Comparison of ENCODE assay signal across 8 mouse cellular contexts in genomic region chr15:12196410-12197191, GRCm38 (mm10). TPM values are rescaled to one million over a fixed set of nuclear protein-coding genes. Genes with fewer than 3 reads are reported as not detected.
DNase-seq lines count a peak whose midpoint lies in the region; ATAC-seq and TF ChIP-seq lines count a peak whose summit lies in the region.

No protein-coding gene starts in this region.

- ATAC-seq in forebrain, embryonic 11.5 days (replicated peaks; ENCODE audit: low FRiP score) = peak; percentile 84
- ATAC-seq in midbrain, embryonic 11.5 days (ENCODE audit: low FRiP score) = peak; percentile 90

- WGBS in forebrain, embryonic 11.5 days = 36% methylated on average over 22 of the region's 22 CpGs
- WGBS in hindbrain, embryonic 10.5 days = 37% methylated on average over 22 of the region's 22 CpGs
- WGBS in limb, embryonic 10.5 days = 35% methylated on average over 22 of the region's 22 CpGs
- WGBS in midbrain, embryonic 11.5 days = 36% methylated on average over 22 of the region's 22 CpGs

- no peak overlapping the region for H3K27ac ChIP-seq in layer of hippocampus, adult 2 months
- no peak overlapping the region for H3K27ac ChIP-seq in forebrain, embryonic 11.5 days (ENCODE audit: low read depth, low read length)
- peak overlapping the region; percentile 62 for H3K27ac ChIP-seq in hindbrain, embryonic 10.5 days
- peak overlapping the region; percentile 77 for H3K27ac ChIP-seq in limb, embryonic 10.5 days
- H3K27ac ChIP-seq in midbrain, embryonic 11.5 days (ENCODE audit: low read depth, low read length) = no peak overlapping the region

- H3K27me3 ChIP-seq in forebrain, embryonic 11.5 days (ENCODE audit: control insufficient read depth, insufficient read depth, low read length) = no peaks in the 10 kb centered on the region
- H3K27me3 ChIP-seq in hindbrain, embryonic 10.5 days (ENCODE audit: insufficient read depth, poor library complexity, severe bottlenecking) = peaks cover 3% of the 10 kb centered on the region; the same call in 1 of the 2 replicates
- no peaks in the 10 kb centered on the region for H3K27me3 ChIP-seq in limb, embryonic 10.5 days (ENCODE audit: low read depth, poor library complexity, severe bottlenecking)
- no peaks in the 10 kb centered on the region for H3K27me3 ChIP-seq in midbrain, embryonic 11.5 days (ENCODE audit: control insufficient read depth, insufficient read depth, low read length)

- no peak overlapping the region for H3K9ac ChIP-seq in forebrain, embryonic 11.5 days (ENCODE audit: low read length)
- no peak overlapping the region for H3K9ac ChIP-seq in midbrain, embryonic 11.5 days (ENCODE audit: low read length)

- no peaks in the 10 kb centered on the region for H3K9me3 ChIP-seq in forebrain, embryonic 11.5 days (ENCODE audit: control insufficient read depth, low read length)
- no peaks in the 10 kb centered on the region for H3K9me3 ChIP-seq in hindbrain, embryonic 10.5 days
- H3K9me3 ChIP-seq in limb, embryonic 10.5 days (replicated peaks) = no peaks in the 10 kb centered on the region
- H3K9me3 ChIP-seq in midbrain, embryonic 11.5 days (ENCODE audit: control insufficient read depth, low read length) = no peaks in the 10 kb centered on the region

- no peak overlapping the region for H3K4me3 ChIP-seq in layer of hippocampus, adult 2 months
- H3K4me3 ChIP-seq in forebrain, embryonic 11.5 days (ENCODE audit: low read depth, low read length) = no peak overlapping the region
- H3K4me3 ChIP-seq in hindbrain, embryonic 10.5 days = no peak overlapping the region
- no peak overlapping the region for H3K4me3 ChIP-seq in limb, embryonic 10.5 days
- no peak overlapping the region for H3K4me3 ChIP-seq in midbrain, embryonic 11.5 days (ENCODE audit: low read depth, low read length)

- no peaks in the 10 kb centered on the region; the same call in 1 of the 2 replicates for H3K4me1 ChIP-seq in forebrain, embryonic 11.5 days (replicated peaks; ENCODE audit: control insufficient read depth, insufficient read depth, low read length)
- peaks cover 13% of the 10 kb centered on the region for H3K4me1 ChIP-seq in hindbrain, embryonic 10.5 days (replicated peaks)
- H3K4me1 ChIP-seq in limb, embryonic 10.5 days = peaks cover 37% of the 10 kb centered on the region
- H3K4me1 ChIP-seq in midbrain, embryonic 11.5 days (ENCODE audit: control insufficient read depth, insufficient read depth, low read length) = no peaks in the 10 kb centered on the region

- peak; percentile 85 for TF ChIP-seq CTCF in layer of hippocampus, adult 2 months (conservative IDR thresholded peaks at IDR 0.05)

- peak; percentile 56 to 63 for DNase-seq in layer of hippocampus, adult 2 months (ENCODE audit: low spot score in 2 of 2)
- DNase-seq in layer of hippocampus, adult 9-10 months (ENCODE audit: low spot score) = no peak
- DNase-seq in c-Kit-negative CD71-positive TER-119-positive erythroid progenitor cells, embryonic 14.5 days (ENCODE audit: low read depth, low spot score) = peak; percentile 54
- DNase-seq in forebrain, embryonic 11.5 days (ENCODE audit: low spot score) = peak; percentile 77
- peak; percentile 71 for DNase-seq in hindbrain, embryonic 10.5 days (ENCODE audit: low spot score)
- DNase-seq in limb, embryonic 10.5 days (ENCODE audit: low spot score) = peak; percentile 73
- DNase-seq in midbrain, embryonic 11.5 days (ENCODE audit: low spot score, missing footprints) = peak; percentile 95
- peak; percentile 51 to 80 for DNase-seq in spleen, postnatal 4 days (ENCODE audit: low spot score in 2 of 2)

- no peak overlapping the region for H3K4me2 ChIP-seq in forebrain, embryonic 11.5 days (ENCODE audit: low read depth, low read length, severe bottlenecking)
- H3K4me2 ChIP-seq in midbrain, embryonic 11.5 days = no peak overlapping the region

- no peaks in the 10 kb centered on the region for H3K36me3 ChIP-seq in forebrain, embryonic 11.5 days (ENCODE audit: control insufficient read depth, insufficient read depth, low read length)
- H3K36me3 ChIP-seq in hindbrain, embryonic 10.5 days = peaks cover 5% of the 10 kb centered on the region
- H3K36me3 ChIP-seq in limb, embryonic 10.5 days = 0 out of 2 replicates have a peak, but pooled peaks cover 3% of the 10 kb centered on the region
- no peaks in the 10 kb centered on the region for H3K36me3 ChIP-seq in midbrain, embryonic 11.5 days (ENCODE audit: control insufficient read depth, insufficient read depth, low read length)

RNA-seq across cellular contexts. Expression of gene Mtmr12, which starts 8.2 kb away (rescaled TPM):
- 10 to 100 TPM; 58.1 to 58.9 TPM for total RNA-seq in layer of hippocampus, adult 2 months (2021)
- 19.3 and 21.2 TPM in 2 replicates for polyA plus RNA-seq in forebrain, embryonic 11.5 days (2014; fragmentation: Nextera tagmentation; extraction: Ambion mirVana)
- 15.1 and 17.9 TPM in 2 replicates for polyA plus RNA-seq in hindbrain, embryonic 10.5 days (2016; fragmentation: Nextera tagmentation; extraction: Ambion mirVana)
- 16.1 and 22.3 TPM in 2 replicates for polyA plus RNA-seq in limb, embryonic 10.5 days (2016; fragmentation: Nextera tagmentation; extraction: Ambion mirVana)
- polyA plus RNA-seq in midbrain, embryonic 11.5 days (2014; fragmentation: Nextera tagmentation; extraction: Ambion mirVana) = 16.5 and 17.7 TPM in 2 replicates

Comparison
In these comparisons a context has a peak if more than half of its experiments do, and no peak if none do; other contexts are left out.
1. H3K27ac ChIP-seq: peak in hindbrain, embryonic 10.5 days (single experiment) and limb, embryonic 10.5 days (single experiment); none in layer of hippocampus, adult 2 months (single experiment), forebrain, embryonic 11.5 days (single experiment) and midbrain, embryonic 11.5 days (single experiment).